In genomic region chr1:135169556-135170224, GRCm38 (mm10) we compare ENCODE assay signal across 12 mouse cellular contexts. TPM values are rescaled to one million over a fixed set of nuclear protein-coding genes. Genes with fewer than 3 reads are reported as not detected.
DNase-seq lines count a peak whose midpoint lies in the region; ATAC-seq and TF ChIP-seq lines count a peak whose summit lies in the region.
"Had no signal": no experiment of that assay in that cellular context is flagged by ENCODE, and none has a peak within 500 bp of the region (broad histone marks: within the 10 kb centered on the region; RNA-seq: fewer than 3 reads in every experiment).

No protein-coding gene starts in this region.

- TF ChIP-seq CTCF in kidney, postnatal 0 days (IDR thresholded peaks at IDR 0.05; ENCODE audit: low read depth) = no peak

- ATAC-seq in heart, embryonic 11.5 days (replicated peaks; ENCODE audit: insufficient number of reproducible peaks, low FRiP score, low TSS enrichment) = no peak
- no peak for ATAC-seq in kidney, postnatal 0 days (replicated peaks; ENCODE audit: low FRiP score, low read depth)
- no peak for ATAC-seq in granulocyte monocyte progenitor cell, adult 5-6 weeks (replicated peaks; ENCODE audit: poor library complexity, severe bottlenecking)
- ATAC-seq in erythroblast, adult 5-6 weeks (replicated peaks; ENCODE audit: low FRiP score, poor library complexity, severe bottlenecking) = no peak

- DNase-seq in heart, postnatal 14 days = no peak
- DNase-seq in 416B (ENCODE audit: low read depth) = peak; percentile 13
- DNase-seq in adipocyte (ENCODE audit: low spot score) = peak; percentile 59
- peak; percentile 29 for DNase-seq in kidney, postnatal 0 days (ENCODE audit: low spot score)
- DNase-seq in ovary, adult 18-20 months (ENCODE audit: low spot score) = no peak

- intact Hi-C loops in heart, postnatal 14 days (cut with DNase I) = loop anchor here (5.0 kb wide), 2 partner anchors 373 to 528 kb away; no protein-coding TSS in a partner anchor

- no peaks in the 10 kb centered on the region for H3K36me3 ChIP-seq in heart, embryonic 11.5 days (ENCODE audit: control insufficient read depth, insufficient read depth, low read length)
- no peaks in the 10 kb centered on the region for H3K36me3 ChIP-seq in kidney, postnatal 0 days (ENCODE audit: insufficient read depth, low read length)
- H3K36me3 ChIP-seq: limb, embryonic 13.5 days; stomach, embryonic 15.5 days had no signal

- peaks cover 18% of the 10 kb centered on the region for H3K27me3 ChIP-seq in heart, embryonic 11.5 days (ENCODE audit: control insufficient read depth, insufficient read depth, low read length)
- H3K27me3 ChIP-seq in kidney, postnatal 0 days (ENCODE audit: insufficient read depth, low read length) = no peaks in the 10 kb centered on the region
- H3K27me3 ChIP-seq: limb, embryonic 13.5 days; stomach, embryonic 15.5 days had no signal

- H3K9me3 ChIP-seq in heart, embryonic 11.5 days (replicated peaks; ENCODE audit: control insufficient read depth, low read length) = no peaks in the 10 kb centered on the region
- no peaks in the 10 kb centered on the region for H3K9me3 ChIP-seq in kidney, postnatal 0 days (replicated peaks; ENCODE audit: low read length)
- H3K9me3 ChIP-seq: limb, embryonic 13.5 days; stomach, embryonic 15.5 days had no signal

- no peaks in the 10 kb centered on the region; the same call in 1 of the 2 replicates for H3K4me1 ChIP-seq in heart, embryonic 11.5 days (ENCODE audit: control insufficient read depth, insufficient read depth, low read length)
- no peaks in the 10 kb centered on the region for H3K4me1 ChIP-seq in kidney, postnatal 0 days (replicated peaks; ENCODE audit: insufficient read depth, low read length)
- H3K4me1 ChIP-seq: limb, embryonic 13.5 days; stomach, embryonic 15.5 days had no signal

- 43% methylated on average over 12 of the region's 12 CpGs for WGBS in heart, embryonic 11.5 days (ENCODE audit: insufficient replicate concordance)
- WGBS in kidney, postnatal 0 days = 44% methylated on average over 12 of the region's 12 CpGs

- H3K4me3 ChIP-seq in heart, embryonic 11.5 days (ENCODE audit: low read depth, low read length) = no peak overlapping the region
- no peak overlapping the region for H3K4me3 ChIP-seq in kidney, postnatal 0 days (replicated peaks; ENCODE audit: low read depth, low read length)
- H3K4me3 ChIP-seq: limb, embryonic 13.5 days; stomach, embryonic 15.5 days had no signal

- no peak overlapping the region for H3K27ac ChIP-seq in heart, embryonic 11.5 days (ENCODE audit: low read depth, low read length)
- H3K27ac ChIP-seq in kidney, postnatal 0 days = no peak overlapping the region
- H3K27ac ChIP-seq: limb, embryonic 13.5 days; stomach, embryonic 15.5 days had no signal

- no peak overlapping the region for H3K9ac ChIP-seq in heart, embryonic 11.5 days (ENCODE audit: low read depth, low read length)
- H3K9ac ChIP-seq in kidney, postnatal 0 days (ENCODE audit: low read depth, low read length) = no peak overlapping the region
- H3K9ac ChIP-seq: limb, embryonic 13.5 days; stomach, embryonic 15.5 days had no signal

- peak overlapping the region; percentile 3; the same call in 1 of the 2 replicates for H3K4me2 ChIP-seq in heart, embryonic 11.5 days
- H3K4me2 ChIP-seq in kidney, postnatal 0 days (ENCODE audit: low read length) = no peak overlapping the region
- H3K4me2 ChIP-seq: limb, embryonic 13.5 days; stomach, embryonic 15.5 days had no signal

RNA-seq across cellular contexts. Expression of gene Gpr37l1, which starts 2.2 kb away (rescaled TPM):
- polyA plus RNA-seq in heart, embryonic 11.5 days (2014; fragmentation: Nextera tagmentation; extraction: Ambion mirVana) = not detected in 2 replicates
- under 1 TPM; 0.32 to 0.48 TPM for total RNA-seq in heart, postnatal 14 days (2021)
- polyA plus RNA-seq in kidney, postnatal 0 days (2015; fragmentation: Nextera tagmentation; extraction: Ambion mirVana) = not detected in 2 replicates
- total RNA-seq in granulocyte monocyte progenitor cell, adult 5-6 weeks (2014; fragmentation: Nextera tagmentation) = not detected in 2 replicates
- total RNA-seq in granulocyte monocyte progenitor cell, adult 5-6 weeks (2017) = not detected in 2 replicates
- 1.0 TPM in 1 of 2 replicates, not detected in the other for total RNA-seq in erythroblast, adult 5-6 weeks (2015; ENCODE audit: low replicate concordance)
- total RNA-seq in erythroblast, adult 5-6 weeks (2017; ENCODE audit: low replicate concordance) = not detected in 2 replicates
- total RNA-seq: MEL had no signal
- polyA plus RNA-seq: neural tube, embryonic 11.5 days had no signal

RNA-seq across cellular contexts. Expression of gene Arl8a, which starts 23.1 kb away (rescaled TPM):
- 27.7 and 29.7 TPM in 2 replicates for polyA plus RNA-seq in heart, embryonic 11.5 days (2014; fragmentation: Nextera tagmentation; extraction: Ambion mirVana)
- total RNA-seq in heart, postnatal 14 days (2021) = 10 to 100 TPM; 25.7 to 28.0 TPM
- polyA plus RNA-seq in kidney, postnatal 0 days (2015; fragmentation: Nextera tagmentation; extraction: Ambion mirVana) = 47.4 and 49.3 TPM in 2 replicates
- 35.6 and 48.5 TPM in 2 replicates for total RNA-seq in granulocyte monocyte progenitor cell, adult 5-6 weeks (2014; fragmentation: Nextera tagmentation)
- total RNA-seq in granulocyte monocyte progenitor cell, adult 5-6 weeks (2017) = 18.3 and 20.3 TPM in 2 replicates
- 22.3 and 23.4 TPM in 2 replicates for total RNA-seq in erythroblast, adult 5-6 weeks (2015; ENCODE audit: low replicate concordance)
- 7.2 and 11.9 TPM in 2 replicates for total RNA-seq in erythroblast, adult 5-6 weeks (2017; ENCODE audit: low replicate concordance)

RNA-seq across cellular contexts. Expression of gene Ptpn7, which starts 37.2 kb away (rescaled TPM):
- polyA plus RNA-seq in heart, embryonic 11.5 days (2014; fragmentation: Nextera tagmentation; extraction: Ambion mirVana) = 1.2 and 2.0 TPM in 2 replicates
- 1 to 10 TPM in 1 of 2 experiments, under 1 TPM in 1; 0.72 to 3.3 TPM for total RNA-seq in heart, postnatal 14 days (2021)
- polyA plus RNA-seq in kidney, postnatal 0 days (2015; fragmentation: Nextera tagmentation; extraction: Ambion mirVana) = 0.38 and 0.42 TPM in 2 replicates
- total RNA-seq in granulocyte monocyte progenitor cell, adult 5-6 weeks (2014; fragmentation: Nextera tagmentation) = 133 and 146 TPM in 2 replicates
- total RNA-seq in granulocyte monocyte progenitor cell, adult 5-6 weeks (2017) = 101 and 112 TPM in 2 replicates
- 14.6 and 15.5 TPM in 2 replicates for total RNA-seq in erythroblast, adult 5-6 weeks (2015; ENCODE audit: low replicate concordance)
- 22.7 and 23.9 TPM in 2 replicates for total RNA-seq in erythroblast, adult 5-6 weeks (2017; ENCODE audit: low replicate concordance)

Comparison
In these comparisons a context has a peak if more than half of its experiments do, and no peak if none do; other contexts are left out.
1. DNase-seq: peak in 416B (single experiment), adipocyte (single experiment) and kidney, postnatal 0 days (single experiment); none in heart, postnatal 14 days (0 of 2) and ovary, adult 18-20 months (single experiment).
2. RNA of gene Ptpn7, which starts 37.2 kb away (total RNA-seq): 101 to 146 TPM in granulocyte monocyte progenitor cell, adult 5-6 weeks; 14.6 to 23.9 TPM in erythroblast, adult 5-6 weeks and 0.72 to 3.3 TPM in heart, postnatal 14 days; every median in the first group is over 4 times any median in the second.